Mouse (Mus musculus): Measurements from ENCODE around the gene Prune1. TPM values are rescaled to one million over a fixed set of nuclear protein-coding genes. Genes with fewer than 3 reads are reported as not detected.
A peak's percentile ranks its signal among the peaks of the same experiment; 100 is the strongest.

Prune1 gene
- total and polyA plus RNA-seq, 2 experiments from 2014 or later = 77.3 to 78.9 TPM

DNA sequence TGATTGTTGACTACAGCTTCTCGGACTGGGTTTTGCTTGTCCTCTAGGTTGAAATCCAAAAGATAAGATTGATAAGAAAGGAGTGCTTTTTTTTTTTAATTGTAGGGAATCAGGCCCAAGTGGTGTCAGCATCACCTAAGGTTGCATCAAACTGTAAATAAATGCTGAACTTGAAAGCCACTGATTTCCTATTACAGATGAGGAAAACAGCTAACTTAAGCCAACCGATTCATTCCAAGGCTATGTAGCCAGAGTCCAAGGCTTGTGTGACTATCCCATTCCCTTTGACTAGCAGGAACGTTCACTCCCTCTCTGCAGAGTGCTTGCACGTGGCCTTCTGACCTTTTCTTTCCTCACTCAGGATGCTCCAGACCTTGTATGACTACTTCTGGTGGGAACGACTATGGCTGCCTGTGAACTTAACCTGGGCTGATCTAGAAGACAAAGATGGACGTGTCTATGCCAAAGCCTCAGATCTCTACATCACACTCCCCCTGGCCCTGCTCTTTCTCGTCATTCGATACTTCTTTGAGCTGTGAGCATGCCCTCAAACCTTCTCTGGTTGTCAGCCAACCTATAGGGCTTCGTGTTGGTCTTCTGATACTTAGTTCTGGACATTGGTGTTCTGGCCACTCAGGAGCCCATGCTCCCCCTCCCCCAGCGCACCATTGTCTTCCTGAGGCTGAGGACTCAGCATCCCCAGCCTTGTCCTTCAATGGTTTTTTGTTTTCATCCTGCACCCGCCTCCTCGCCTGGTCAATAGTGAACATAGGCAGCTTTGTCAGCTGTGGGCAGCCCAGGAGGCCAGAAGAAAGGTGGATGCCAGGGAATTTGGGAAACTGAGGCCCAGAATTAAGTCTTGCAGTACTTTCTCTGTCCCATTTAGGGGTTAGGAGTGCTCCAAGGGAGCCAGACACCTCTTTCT is 38.1 kb upstream of the Prune1 start:
- DNase-seq (ENCODE audit: low spot score) = no peak
- H3K27ac ChIP-seq (ENCODE audit: low read depth, low read length) = no peak overlapping the region
- no peak overlapping the region for H3K9ac ChIP-seq (replicated peaks; ENCODE audit: low read length, poor library complexity, severe bottlenecking)
- no peaks in the 10 kb centered on the region for H3K27me3 ChIP-seq (ENCODE audit: insufficient read depth, low read length)
- 78% methylated on average over 12 of the region's 12 CpGs for whole genome bisulfite sequencing
- no peak for TF ChIP-seq CTCF (IDR thresholded peaks at IDR 0.05)
- no peak for ATAC-seq (ENCODE audit: low FRiP score)
- no peak overlapping the region for H3K4me2 ChIP-seq (ENCODE audit: low read depth, low read length, poor library complexity, severe bottlenecking)
- H3K36me3 ChIP-seq (ENCODE audit: insufficient read depth, low read length) = peaks cover 46% of the 10 kb centered on the region
- H3K4me3 ChIP-seq (ENCODE audit: low read depth, low read length) = no peak overlapping the region
- H3K4me1 ChIP-seq (ENCODE audit: insufficient read depth, low read length) = 0 out of 2 replicates have a peak, but pooled peaks cover 7% of the 10 kb centered on the region
- no peaks in the 10 kb centered on the region for H3K9me3 ChIP-seq (ENCODE audit: low read length)

DNA sequence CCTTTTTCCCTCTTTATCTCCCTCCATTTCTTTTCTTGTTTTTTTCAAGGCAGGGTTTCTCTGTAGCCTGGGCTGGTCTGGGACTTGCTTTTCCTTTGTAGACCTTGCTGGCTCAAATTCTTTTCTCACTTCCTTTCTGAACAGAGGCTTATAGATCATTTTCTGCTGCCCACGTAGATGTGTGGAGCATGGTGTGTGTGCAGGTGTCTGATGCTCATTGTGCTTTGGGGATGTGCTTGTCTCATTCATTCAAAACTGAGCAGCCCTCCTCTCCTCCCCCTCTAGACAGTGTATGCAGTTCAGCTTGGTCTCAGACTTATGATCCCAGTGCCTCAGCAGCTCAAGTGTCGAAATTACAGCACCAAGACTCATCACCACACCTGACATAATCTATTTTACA is 37.2 kb upstream of the Prune1 start:
- no peak overlapping the region for H3K27ac ChIP-seq (ENCODE audit: low read depth, low read length)
- TF ChIP-seq CTCF (IDR thresholded peaks at IDR 0.05) = no peak
- no peak overlapping the region for H3K4me2 ChIP-seq (ENCODE audit: low read depth, low read length, poor library complexity, severe bottlenecking)
- no peak for ATAC-seq (ENCODE audit: low FRiP score)
- H3K4me3 ChIP-seq (ENCODE audit: low read depth, low read length) = no peak overlapping the region
- 77% methylated on average over 2 of the region's 2 CpGs for WGBS
- no peaks in the 10 kb centered on the region for H3K9me3 ChIP-seq (ENCODE audit: low read length)
- DNase-seq (ENCODE audit: low spot score) = no peak
- H3K4me1 ChIP-seq (ENCODE audit: insufficient read depth, low read length) = 0 out of 2 replicates have a peak, but pooled peaks cover 7% of the 10 kb centered on the region
- no peak overlapping the region for H3K9ac ChIP-seq (replicated peaks; ENCODE audit: low read length, poor library complexity, severe bottlenecking)
- peaks cover 38% of the 10 kb centered on the region for H3K36me3 ChIP-seq (ENCODE audit: insufficient read depth, low read length)
- H3K27me3 ChIP-seq (ENCODE audit: insufficient read depth, low read length) = no peaks in the 10 kb centered on the region

DNA sequence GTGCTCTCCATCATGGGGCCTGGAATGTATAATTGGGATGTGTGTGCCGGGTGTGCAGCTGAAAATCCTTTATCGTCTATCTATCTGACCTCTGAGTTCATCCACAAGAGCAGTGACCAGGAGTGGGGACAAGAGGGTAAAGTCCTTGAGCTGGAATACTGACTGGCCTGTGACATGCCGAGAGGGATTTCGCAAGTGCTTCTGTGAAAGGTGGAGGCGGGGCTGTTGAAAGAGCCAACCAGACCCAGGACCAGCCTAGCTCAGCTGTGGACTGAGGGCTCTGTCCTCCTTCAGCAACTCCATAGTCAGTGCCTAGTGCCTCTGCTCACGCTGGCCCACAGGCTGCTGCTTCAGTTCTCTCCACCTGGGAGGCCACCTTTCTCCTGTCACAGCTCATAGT is 36.7 kb upstream of the Prune1 start:
- no peak for TF ChIP-seq CTCF (IDR thresholded peaks at IDR 0.05)
- H3K4me3 ChIP-seq (ENCODE audit: low read depth, low read length) = no peak overlapping the region
- H3K4me2 ChIP-seq (ENCODE audit: low read depth, low read length, poor library complexity, severe bottlenecking) = no peak overlapping the region
- WGBS = 43% methylated on average over 6 of the region's 6 CpGs
- H3K4me1 ChIP-seq (ENCODE audit: insufficient read depth, low read length) = 0 out of 2 replicates have a peak, but pooled peaks cover 7% of the 10 kb centered on the region
- DNase-seq (ENCODE audit: low spot score) (no peak), ATAC-seq (ENCODE audit: low FRiP score) (no peak)
- H3K27me3 ChIP-seq (ENCODE audit: insufficient read depth, low read length) = no peaks in the 10 kb centered on the region
- H3K9ac ChIP-seq (replicated peaks; ENCODE audit: low read length, poor library complexity, severe bottlenecking) = no peak overlapping the region
- H3K9me3 ChIP-seq (ENCODE audit: low read length) = no peaks in the 10 kb centered on the region
- no peak overlapping the region for H3K27ac ChIP-seq (ENCODE audit: low read depth, low read length)
- H3K36me3 ChIP-seq (ENCODE audit: insufficient read depth, low read length) = peaks cover 35% of the 10 kb centered on the region

DNA sequence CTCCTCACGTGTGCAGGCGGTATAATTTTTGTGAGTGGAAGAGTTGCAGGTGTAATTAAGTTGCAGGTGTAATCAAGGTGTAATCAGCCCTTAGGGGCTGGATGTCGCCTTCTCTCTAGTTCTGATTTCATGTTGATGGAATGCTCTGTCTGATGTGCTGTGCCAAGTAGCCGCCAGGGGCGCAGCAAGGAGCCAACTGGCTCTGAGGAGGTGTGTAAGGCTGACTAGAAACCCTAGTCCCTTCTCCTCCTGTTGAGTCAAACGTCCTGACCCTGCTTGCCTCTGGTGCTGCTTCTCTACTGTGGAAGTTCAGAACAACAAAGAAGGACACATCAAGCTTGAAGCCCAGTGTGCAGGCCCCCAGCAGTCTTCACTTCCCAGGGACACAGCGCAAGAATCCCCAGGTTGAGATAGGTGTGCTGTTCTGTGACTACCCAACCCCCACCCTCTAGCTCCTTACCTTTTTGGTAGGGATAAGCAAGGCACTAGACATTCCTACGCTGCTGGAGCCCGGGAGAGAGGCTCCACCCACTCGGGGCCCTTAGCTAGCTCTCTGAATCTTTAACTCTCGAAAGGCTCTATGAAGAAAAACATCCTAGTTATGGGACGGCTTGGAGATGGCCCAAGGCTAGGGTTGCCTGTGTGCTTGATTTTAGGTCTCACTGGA is 35.7 kb upstream of the Prune1 start:
- WGBS = 26% methylated on average over 12 of the region's 12 CpGs
- H3K36me3 ChIP-seq (ENCODE audit: insufficient read depth, low read length) = peaks cover 26% of the 10 kb centered on the region
- H3K9ac ChIP-seq (replicated peaks; ENCODE audit: low read length, poor library complexity, severe bottlenecking) = no peak overlapping the region
- H3K4me3 ChIP-seq (ENCODE audit: low read depth, low read length) = no peak overlapping the region
- 0 out of 2 replicates have a peak, but pooled peaks cover 7% of the 10 kb centered on the region for H3K4me1 ChIP-seq (ENCODE audit: insufficient read depth, low read length)
- no peak overlapping the region for H3K27ac ChIP-seq (ENCODE audit: low read depth, low read length)
- peak overlapping the region; percentile 9; the same call in 1 of the 2 replicates for H3K4me2 ChIP-seq (ENCODE audit: low read depth, low read length, poor library complexity, severe bottlenecking)
- ATAC-seq (ENCODE audit: low FRiP score) = no peak
- H3K9me3 ChIP-seq (ENCODE audit: low read length) = no peaks in the 10 kb centered on the region
- H3K27me3 ChIP-seq (ENCODE audit: insufficient read depth, low read length) = no peaks in the 10 kb centered on the region
- TF ChIP-seq CTCF (IDR thresholded peaks at IDR 0.05) = peak; percentile 80
- DNase-seq (ENCODE audit: low spot score) = peak; percentile 61

DNA sequence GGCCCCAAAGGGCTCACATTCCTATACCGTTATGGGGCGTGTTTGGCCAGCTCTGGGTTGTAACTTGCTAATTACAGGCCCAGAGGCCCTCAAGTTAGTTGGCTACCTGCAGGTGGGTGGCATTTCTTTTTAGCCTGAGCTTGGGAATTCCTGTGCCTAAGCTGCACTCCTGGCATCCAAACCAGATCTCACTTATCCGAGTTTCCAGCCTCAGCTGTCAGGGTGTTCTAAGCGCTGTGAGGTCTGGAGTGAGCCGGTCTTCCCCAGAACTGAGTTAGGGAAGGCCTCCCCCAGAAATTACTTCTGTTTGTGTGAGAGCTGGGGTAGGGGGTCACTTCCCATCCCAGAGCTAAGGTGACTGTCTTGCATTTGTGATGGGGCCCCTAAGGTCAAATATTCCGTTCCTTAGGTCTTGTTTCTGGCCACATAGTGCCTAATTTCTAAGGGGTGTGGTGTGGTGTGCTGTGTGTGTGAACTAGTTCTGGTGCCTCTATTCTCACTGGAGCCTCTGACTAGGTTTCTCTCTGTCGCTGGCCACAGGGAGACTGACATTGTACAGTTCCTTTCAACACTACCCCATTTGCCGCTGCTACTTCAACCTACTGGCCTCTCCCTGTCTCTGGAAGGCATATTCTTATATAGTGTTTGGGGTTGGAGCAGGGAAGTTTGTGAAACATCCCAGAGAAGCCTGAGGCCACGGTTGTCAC is 34.1 kb upstream of the Prune1 start:
- DNase-seq (ENCODE audit: low spot score) = no peak
- no peak; the same call in 1 of the 2 replicates for ATAC-seq (ENCODE audit: low FRiP score)
- H3K36me3 ChIP-seq (ENCODE audit: insufficient read depth, low read length) = peaks cover 11% of the 10 kb centered on the region
- 0 out of 2 replicates have a peak, but pooled peaks cover 7% of the 10 kb centered on the region for H3K4me1 ChIP-seq (ENCODE audit: insufficient read depth, low read length)
- TF ChIP-seq CTCF (IDR thresholded peaks at IDR 0.05) = no peak
- peak overlapping the region; percentile 76 for H3K4me2 ChIP-seq (ENCODE audit: low read depth, low read length, poor library complexity, severe bottlenecking)
- H3K4me3 ChIP-seq (ENCODE audit: low read depth, low read length) = peak overlapping the region; percentile 91
- H3K9ac ChIP-seq (replicated peaks; ENCODE audit: low read length, poor library complexity, severe bottlenecking) = peak overlapping the region; percentile 96
- no peaks in the 10 kb centered on the region for H3K9me3 ChIP-seq (ENCODE audit: low read length)
- peak overlapping the region; percentile 94 for H3K27ac ChIP-seq (ENCODE audit: low read depth, low read length)
- H3K27me3 ChIP-seq (ENCODE audit: insufficient read depth, low read length) = no peaks in the 10 kb centered on the region
- WGBS = 19% methylated on average over 9 of the region's 9 CpGs
